Mouse (Mus musculus) frontal cortex, postnatal 14 days (tissue): ENCODE data around the gene Zdhhc7.
A peak's percentile ranks its signal among the peaks of the same experiment; 100 is the strongest.

ENCODE experiments used
- DNase-seq, 2 experiments: peaks; one replicate each; pipeline ENCODE4 v3.0.0; 2022; ENCODE audit warnings: low spot score in 2 of 2

Gene Zdhhc7

GRCm38 (mm10) chr8:120101068-120101972 is at the start of gene Zdhhc7:
Zdhhc7 (minus strand) TSS chr8:120101482.
- DNase-seq = peak; percentile 74

- no peak for DNase-seq
Observed at GRCm38 (mm10) chr8:120150028-120150427, 48.7 kb upstream of the Zdhhc7 start.

GRCm38 (mm10) chr8:120146051-120146450 is 44.8 kb upstream of the Zdhhc7 start:
- no peak for DNase-seq

GRCm38 (mm10) chr8:120144652-120145301 is 43.5 kb upstream of the Zdhhc7 start:
- no peak for DNase-seq

GRCm38 (mm10) chr8:120143911-120144651 is 42.8 kb upstream of the Zdhhc7 start:
- DNase-seq = no peak

- DNase-seq = no peak
Observed at GRCm38 (mm10) chr8:120140769-120141168, 39.5 kb upstream of the Zdhhc7 start.

GRCm38 (mm10) chr8:120138958-120139357 is 37.7 kb upstream of the Zdhhc7 start:
- DNase-seq = no peak

GRCm38 (mm10) chr8:120136618-120137017 is 35.3 kb upstream of the Zdhhc7 start:
- DNase-seq = peak; percentile 51 to 71

- no peak for DNase-seq
Observed at GRCm38 (mm10) chr8:120135687-120136086, 34.4 kb upstream of the Zdhhc7 start.

GRCm38 (mm10) chr8:120133169-120133568 is 31.9 kb upstream of the Zdhhc7 start:
- DNase-seq = no peak

GRCm38 (mm10) chr8:120131158-120131557 is 29.9 kb upstream of the Zdhhc7 start:
- DNase-seq = no peak

GRCm38 (mm10) chr8:120129547-120129946 is 28.3 kb upstream of the Zdhhc7 start:
- DNase-seq = no peak

- DNase-seq = no peak
Observed at GRCm38 (mm10) chr8:120126357-120127161, 25.3 kb upstream of the Zdhhc7 start.

GRCm38 (mm10) chr8:120124836-120125389 is 23.6 kb upstream of the Zdhhc7 start:
- no peak for DNase-seq

- DNase-seq = no peak
Observed at GRCm38 (mm10) chr8:120124261-120124660, 23.0 kb upstream of the Zdhhc7 start.

GRCm38 (mm10) chr8:120120951-120121350 is 19.7 kb upstream of the Zdhhc7 start:
- no peak for DNase-seq

- no peak for DNase-seq
Observed at GRCm38 (mm10) chr8:120119931-120120330, 18.6 kb upstream of the Zdhhc7 start.

- DNase-seq = no peak
Observed at GRCm38 (mm10) chr8:120119429-120119828, 18.1 kb upstream of the Zdhhc7 start.

GRCm38 (mm10) chr8:120118847-120119246 is 17.6 kb upstream of the Zdhhc7 start:
- DNase-seq = no peak

GRCm38 (mm10) chr8:120118162-120118561 is 16.9 kb upstream of the Zdhhc7 start:
- DNase-seq = no peak

GRCm38 (mm10) chr8:120116600-120116999 is 15.3 kb upstream of the Zdhhc7 start:
- no peak for DNase-seq
